Mouse (Mus musculus) bone marrow, adult 2 months (tissue): Measurements from ENCODE around the gene Plpp4. TPM values are rescaled to one million over a fixed set of nuclear protein-coding genes. Genes with fewer than 3 reads are reported as not detected.

Experiments
- H3K27ac ChIP-seq: fragments of 200-500 bp; 2 replicates; pipeline ENCODE4 v1.5.1; 2012; ENCODE audit warnings: low read depth, mild to moderate bottlenecking, control low read depth, inconsistent platforms, low read length; ENCODE audit not compliant: control insufficient read depth, poor library complexity, insufficient read depth
- H3K4me1 ChIP-seq: fragments of 200-500 bp; 2 replicates; pipeline ENCODE4 v1.6.1; 2011; ENCODE audit warnings: low read length; ENCODE audit not compliant: control insufficient read depth, insufficient read depth
- H3K4me3 ChIP-seq: fragments of 200-500 bp; replicated peaks from 2 replicates; pipeline ENCODE3; 2011; ENCODE audit warnings: mild to moderate bottlenecking, low read depth, low read length, control low read depth; ENCODE audit not compliant: control insufficient read depth
- CTCF ChIP-seq: fragments of 200-500 bp; IDR thresholded peaks from 2 replicates; pipeline ENCODE4 v1.5.1; 2011; ENCODE audit warnings: low read length, control low read depth; ENCODE audit not compliant: control insufficient read depth, insufficient read depth
- POLR2A ChIP-seq: fragments of 200-500 bp; IDR thresholded peaks from 2 replicates; pipeline ENCODE4 v1.6.1; 2011; ENCODE audit warnings: low read depth, mild to moderate bottlenecking, control low read depth, low read length, borderline replicate concordance; ENCODE audit not compliant: control insufficient read depth
- WGBS: fragments of 180-500 bp; shearing (Covaris S2); methylation state at CpG from one replicate; pipeline ENCODE4 v1.1.7; 2018; 5-methylcytosine and 5-hydroxymethylcytosine counted together
- polyA plus RNA-seq: library from polyadenylated mRNA; stranded (reverse); fragments of >200 nt; gene quantifications from 2 replicates; pipeline ENCODE4 v1.2.4, GENCODE M21; 2011; ENCODE audit warnings: low replicate concordance; ENCODE audit not compliant: missing spikeins, insufficient read depth, insufficient read length

The Plpp4 gene
- not detected in 2 replicates for polyA plus RNA-seq

DNA sequence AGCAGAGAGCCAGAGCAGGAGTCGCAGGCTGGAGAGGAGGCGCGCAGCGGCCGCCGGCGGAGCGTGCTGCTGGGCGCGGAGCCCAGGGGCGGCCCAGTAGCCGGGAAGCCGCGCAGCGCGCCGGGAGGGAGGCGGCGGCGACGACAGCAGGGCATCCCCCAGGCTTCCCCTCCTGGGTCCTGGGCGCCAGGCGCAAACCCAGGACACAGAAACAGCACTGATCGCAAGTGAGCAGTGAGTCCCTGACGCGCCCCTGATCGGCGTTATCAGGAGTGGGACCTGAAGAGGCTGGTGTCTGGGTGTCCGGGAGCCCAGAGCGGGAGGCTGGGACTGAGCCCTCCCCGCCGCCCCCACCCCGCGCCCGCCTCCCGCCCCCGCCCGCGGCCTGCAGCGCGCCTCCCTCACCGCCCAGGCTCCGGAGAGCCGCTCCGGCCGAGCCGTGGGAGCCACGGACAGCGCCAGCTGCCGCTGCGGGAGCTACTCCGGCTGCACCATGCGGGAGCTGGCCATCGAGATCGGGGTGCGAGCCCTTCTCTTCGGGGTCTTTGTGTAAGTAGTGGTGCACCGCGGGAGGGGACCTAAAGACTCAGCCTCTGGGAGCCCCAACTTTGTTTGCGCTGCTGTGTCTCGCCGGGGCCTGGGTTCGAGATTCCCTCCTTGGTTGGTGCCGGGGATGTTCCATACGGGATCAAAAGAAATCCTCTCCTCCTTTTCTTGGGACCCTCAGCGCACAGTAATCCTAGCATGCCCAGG lies at the start of gene Plpp4:
Gene Plpp4 (plus strand): TSS at position 411 of the 753 bp plus-strand sequence.
- 4% methylated on average over 66 of the region's 66 CpGs for WGBS
- no peak for TF ChIP-seq CTCF
- TF ChIP-seq POLR2A, result no peak
- no peaks in the 10 kb centered on the region for H3K4me1 ChIP-seq
- no peak within 1 kb of the TSS for H3K27ac ChIP-seq
- no peak within 1 kb of the TSS for H3K4me3 ChIP-seq

GRCm38 (mm10) chr7:129215926-129216543 lies 40.8 kb upstream of the Plpp4 start:
- WGBS, result 91% methylated on average over 10 of the region's 10 CpGs
- no peak overlapping the region for H3K4me3 ChIP-seq
- no peaks in the 10 kb centered on the region for H3K4me1 ChIP-seq
- H3K27ac ChIP-seq, result no peak overlapping the region
- TF ChIP-seq CTCF (no peak), POLR2A (no peak)

DNA sequence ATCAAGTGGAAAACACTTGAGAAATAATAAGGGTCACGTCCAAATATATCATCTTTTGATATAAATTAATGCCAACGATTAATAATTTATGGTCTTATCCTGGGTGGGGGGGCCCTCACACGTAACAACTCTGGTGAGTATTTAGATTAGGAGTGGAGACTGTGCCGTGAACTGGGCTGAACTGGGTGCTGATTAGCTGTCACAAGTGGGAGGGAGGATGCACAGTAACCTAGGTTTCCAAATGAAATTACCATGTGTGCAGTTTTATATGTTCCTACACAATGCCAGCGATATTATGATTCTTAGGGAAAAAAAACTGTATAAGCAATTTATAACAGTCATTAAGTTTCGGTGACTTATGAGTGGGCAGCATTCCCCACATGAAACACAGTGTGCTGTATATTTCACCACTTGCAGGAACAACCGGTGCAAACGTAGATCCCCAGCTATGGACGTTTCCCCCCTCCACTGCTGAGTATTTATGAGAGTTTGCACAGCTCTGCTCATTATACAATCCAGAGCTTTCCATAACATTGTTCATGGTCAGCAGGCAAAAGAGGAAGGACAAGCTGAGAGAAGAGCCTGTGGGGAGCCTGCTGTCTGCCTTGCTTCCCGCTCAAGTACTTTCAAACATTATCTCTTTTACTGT lies 40.2 kb upstream of the Plpp4 start:
- no peak for TF ChIP-seq POLR2A
- no peak for TF ChIP-seq CTCF
- Histone ChIP-seq H3K4me3 (no peak overlapping the region), H3K27ac (no peak overlapping the region), H3K4me1 (no peaks in the 10 kb centered on the region)
- WGBS, result 76% methylated on average over 10 of the region's 10 CpGs

DNA sequence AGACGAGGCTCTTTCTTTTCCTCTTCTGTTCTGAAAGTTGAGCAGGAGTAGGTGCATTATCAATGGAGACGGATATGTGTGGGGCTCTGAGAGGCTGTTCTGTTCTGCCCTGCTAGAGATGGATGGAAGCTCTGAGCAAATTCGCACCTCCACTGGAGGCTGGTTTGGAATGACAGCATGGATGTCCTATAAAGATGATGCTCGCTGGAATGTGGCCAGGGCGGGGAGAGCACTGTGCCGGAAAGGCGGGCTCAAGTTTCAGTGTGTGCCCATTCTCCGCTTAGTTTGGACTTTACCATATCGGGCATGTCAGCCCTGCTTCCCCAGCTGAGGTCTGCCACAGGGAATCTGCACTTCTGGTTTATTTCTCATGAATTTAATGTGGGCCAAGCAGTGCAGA lies 35.9 kb upstream of the Plpp4 start:
- Histone ChIP-seq H3K4me1 (no peaks in the 10 kb centered on the region), H3K4me3 (no peak overlapping the region), H3K27ac (no peak overlapping the region)
- whole genome bisulfite sequencing, result 71% methylated on average over 9 of the region's 9 CpGs
- no peak for TF ChIP-seq POLR2A
- TF ChIP-seq CTCF, result no peak

GRCm38 (mm10) chr7:129221649-129222048 lies 35.2 kb upstream of the Plpp4 start:
- WGBS, result 69% methylated on average over 3 of the region's 3 CpGs
- no peaks in the 10 kb centered on the region for H3K4me1 ChIP-seq
- no peak for TF ChIP-seq CTCF
- TF ChIP-seq POLR2A, result no peak
- no peak overlapping the region for H3K4me3 ChIP-seq
- no peak overlapping the region for H3K27ac ChIP-seq

- no peak overlapping the region for H3K27ac ChIP-seq
- H3K4me1 ChIP-seq, result no peaks in the 10 kb centered on the region
- no peak for TF ChIP-seq CTCF
- TF ChIP-seq POLR2A, result no peak
- WGBS, result 51% methylated on average over 2 of the region's 2 CpGs
- H3K4me3 ChIP-seq, result no peak overlapping the region
Measured at GRCm38 (mm10) chr7:129235410-129235809, 21.4 kb upstream of the Plpp4 start.

- TF ChIP-seq POLR2A, result no peak
- TF ChIP-seq CTCF, result no peak
- Histone ChIP-seq H3K27ac (no peak overlapping the region), H3K4me3 (no peak overlapping the region), H3K4me1 (no peaks in the 10 kb centered on the region)
- 71% methylated on average over 5 of the region's 5 CpGs for WGBS
Measured at GRCm38 (mm10) chr7:129235995-129236394, 20.8 kb upstream of the Plpp4 start.

DNA sequence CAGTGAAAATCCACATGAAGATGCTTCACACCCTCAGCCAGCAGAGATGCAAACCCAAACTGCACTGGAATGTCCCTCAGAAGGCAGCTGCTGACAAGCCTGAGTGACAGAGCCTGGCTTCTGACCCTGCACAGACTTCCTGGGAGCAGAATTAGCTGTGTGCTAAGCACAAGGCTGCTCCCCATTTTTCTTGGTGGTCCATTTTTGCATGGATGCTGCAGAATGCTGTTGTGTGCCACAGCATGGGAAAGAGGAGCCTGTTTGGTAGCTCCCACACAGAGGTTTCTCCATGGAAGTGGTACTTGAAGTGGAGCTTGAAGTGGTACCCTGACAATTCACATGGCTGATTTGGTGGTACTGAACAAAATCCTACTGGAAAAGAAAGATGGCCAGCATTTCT lies 5.8 kb upstream of the Plpp4 start:
- Histone ChIP-seq H3K4me1 (no peaks in the 10 kb centered on the region), H3K27ac (no peak overlapping the region), H3K4me3 (no peak overlapping the region)
- TF ChIP-seq POLR2A (no peak), CTCF (no peak)

DNA sequence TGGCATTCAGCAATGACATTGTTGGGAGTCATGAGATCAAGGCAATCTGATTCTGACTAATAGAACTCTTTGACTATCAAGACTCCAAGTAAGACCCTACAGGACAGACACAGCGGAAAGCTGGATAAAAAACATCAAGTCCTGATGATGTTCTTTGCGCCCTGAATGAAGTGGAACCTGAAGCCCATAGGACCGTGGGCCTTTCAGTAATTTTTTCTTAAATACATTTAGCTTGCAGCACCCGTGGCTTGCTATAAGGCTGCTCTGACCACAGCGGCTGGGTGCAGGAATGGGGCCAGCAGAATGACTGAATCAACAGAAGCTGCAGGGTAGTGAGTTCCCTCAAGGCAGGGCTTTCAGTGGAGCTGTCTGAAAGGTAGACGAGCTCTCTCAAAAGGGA lies 3.4 kb upstream of the Plpp4 start:
- 76% methylated on average over 6 of the region's 6 CpGs for WGBS

More for the DNA sequence above, 3.4 kb upstream of the Plpp4 start:
- Histone ChIP-seq H3K27ac (no peak overlapping the region), H3K4me1 (no peaks in the 10 kb centered on the region), H3K4me3 (no peak overlapping the region)
- TF ChIP-seq POLR2A (no peak), CTCF (no peak)
